Mouse (Mus musculus) right cerebral cortex, postnatal 36 days (tissue): ENCODE data around the gene Antxr2.

ENCODE experiments used
- DNase-seq, 2 experiments: peaks; one replicate each; pipeline ENCODE4 v3.0.0; 2022; ENCODE audit warnings: low spot score in 2 of 2, mixed read lengths in 1 of 2

The Antxr2 gene

DNA sequence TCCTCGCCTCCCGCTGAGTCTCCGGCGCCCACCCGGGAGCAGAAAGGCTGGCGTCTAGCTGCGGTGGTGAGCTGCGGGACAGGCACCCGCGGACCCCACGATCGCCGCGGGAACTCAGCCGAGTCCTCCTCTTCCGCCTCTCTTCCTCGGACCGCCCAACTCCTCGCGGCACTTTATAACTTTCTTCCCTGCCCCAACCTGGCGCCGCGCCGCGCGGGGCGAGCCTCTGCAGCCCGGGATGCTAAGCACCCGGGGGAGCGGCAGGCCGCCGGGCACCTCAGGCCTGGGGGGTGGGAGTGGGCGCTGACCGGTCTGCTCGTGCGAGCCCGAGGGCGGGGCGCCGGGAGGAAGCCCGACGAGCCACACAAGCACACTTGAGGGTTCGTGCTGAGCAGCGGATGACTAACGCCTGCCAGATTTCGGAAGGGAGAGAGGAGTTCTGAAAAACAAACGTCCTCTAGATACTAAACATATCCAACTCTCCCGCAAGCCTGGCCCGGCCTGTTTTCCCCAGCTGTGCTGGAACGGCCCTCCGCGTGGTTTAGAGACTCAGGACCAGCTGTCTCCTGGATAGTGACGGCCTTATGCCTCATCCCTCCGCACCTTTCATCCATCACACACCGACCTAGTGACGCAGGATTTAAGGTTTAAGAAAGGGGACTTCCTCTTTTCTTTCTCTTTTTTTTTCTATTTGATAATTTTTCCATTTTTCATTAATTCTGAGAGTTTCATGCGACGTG is at the start of gene Antxr2:
Antxr2 (minus strand) TSS at position 142 of the 740 bp plus-strand sequence.
- peak in 1 of 2 experiments; percentile 20 for DNase-seq

DNA sequence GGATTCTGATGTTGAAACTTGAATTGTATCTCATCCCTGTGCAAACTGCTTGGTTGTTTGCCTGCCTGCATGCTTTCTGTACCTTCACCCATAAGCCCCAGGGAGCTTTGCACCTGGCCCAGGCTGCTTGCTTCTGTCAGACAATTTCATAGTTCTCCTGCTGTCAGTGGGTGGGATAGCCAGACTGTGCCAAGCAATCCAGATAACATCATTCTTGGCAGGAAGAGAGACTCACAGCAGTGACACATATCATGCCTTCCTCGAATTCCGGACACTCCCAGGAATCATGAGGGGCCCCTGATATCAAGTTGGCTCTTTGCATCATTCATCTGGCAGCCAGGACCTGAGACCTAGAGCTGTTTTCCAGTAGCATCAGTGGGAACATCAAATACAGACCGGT is 45.8 kb upstream of the Antxr2 start:
- no peak for DNase-seq

GRCm38 (mm10) chr5:98069191-98069590 is 38.3 kb upstream of the Antxr2 start:
- DNase-seq, result no peak

- DNase-seq, result no peak
These were observed 24.4 kb upstream of the Antxr2 start for GRCm38 (mm10) chr5:98055275-98055674.

GRCm38 (mm10) chr5:98054834-98055233 is 24.0 kb upstream of the Antxr2 start:
- DNase-seq, result no peak

DNA sequence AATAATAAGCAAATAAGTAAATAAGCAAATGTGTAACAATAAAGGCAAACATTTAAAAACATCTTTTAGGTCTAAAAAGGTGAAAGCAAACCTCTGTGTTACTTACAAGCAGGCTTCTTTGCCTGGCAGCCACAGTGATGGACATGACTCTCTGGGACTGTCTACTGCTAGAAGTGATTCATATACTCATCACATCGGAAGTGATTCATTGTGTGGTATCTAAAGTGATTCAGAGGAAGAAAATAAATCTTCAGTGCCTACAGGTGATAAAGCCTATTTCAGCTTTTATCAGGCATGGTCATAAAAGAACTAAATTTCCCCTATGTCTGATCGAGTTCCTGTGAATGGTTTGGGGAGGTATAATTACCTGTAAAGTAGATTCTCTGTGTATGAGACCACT is 4.1 kb upstream of the Antxr2 start:
- DNase-seq, result no peak

DNA sequence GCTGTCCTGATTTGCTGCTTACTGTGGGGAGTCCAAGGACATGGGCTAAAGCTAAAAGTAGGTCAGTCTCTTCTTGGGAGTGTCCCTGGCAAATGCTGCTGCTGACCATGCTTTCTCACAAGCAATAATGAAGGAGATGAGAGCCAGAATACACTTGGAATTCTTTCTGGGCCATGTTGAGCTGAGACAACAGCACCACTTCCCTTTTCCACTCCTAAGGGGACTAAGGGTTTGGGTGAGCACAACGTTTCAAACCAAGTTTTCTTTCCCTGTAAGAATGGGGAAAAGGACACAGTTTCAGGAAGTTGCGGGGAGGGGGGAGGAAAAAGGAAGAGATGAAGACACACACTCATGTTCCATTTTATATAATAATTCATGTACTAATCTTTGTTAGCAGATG is 3.4 kb upstream of the Antxr2 start:
- DNase-seq, result no peak

GRCm38 (mm10) chr5:98032803-98033420 is 2.1 kb upstream of the Antxr2 start:
- DNase-seq, result no peak

- DNase-seq, result no peak
These were observed 547 bp downstream of the Antxr2 start for GRCm38 (mm10) chr5:98030091-98030901.

- DNase-seq, result no peak
These were observed 3.0 kb downstream of the Antxr2 start for GRCm38 (mm10) chr5:98027688-98028389.

DNA sequence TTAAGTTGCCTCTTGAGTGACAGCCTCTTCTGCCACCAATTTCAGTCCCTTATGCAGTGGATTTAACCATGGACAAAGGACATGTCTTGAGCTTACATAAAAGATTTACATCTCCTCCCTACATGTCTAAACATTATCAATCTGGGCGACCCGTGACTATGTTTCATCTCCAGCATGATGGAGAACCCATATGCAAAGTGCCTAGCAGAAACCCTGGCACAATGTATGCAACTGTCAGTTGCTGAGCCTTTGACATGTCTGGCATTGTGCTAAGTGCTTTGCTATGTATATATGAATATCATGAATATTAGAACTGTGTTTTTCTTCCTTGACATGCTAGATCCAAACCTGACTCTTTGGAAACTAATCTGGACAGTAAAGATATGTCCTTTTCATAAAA is 4.9 kb downstream of the Antxr2 start:
- no peak for DNase-seq

GRCm38 (mm10) chr5:98024545-98024944 is 6.3 kb downstream of the Antxr2 start:
- no peak for DNase-seq

GRCm38 (mm10) chr5:98021518-98021917 is 9.3 kb downstream of the Antxr2 start:
- DNase-seq, result no peak

DNA sequence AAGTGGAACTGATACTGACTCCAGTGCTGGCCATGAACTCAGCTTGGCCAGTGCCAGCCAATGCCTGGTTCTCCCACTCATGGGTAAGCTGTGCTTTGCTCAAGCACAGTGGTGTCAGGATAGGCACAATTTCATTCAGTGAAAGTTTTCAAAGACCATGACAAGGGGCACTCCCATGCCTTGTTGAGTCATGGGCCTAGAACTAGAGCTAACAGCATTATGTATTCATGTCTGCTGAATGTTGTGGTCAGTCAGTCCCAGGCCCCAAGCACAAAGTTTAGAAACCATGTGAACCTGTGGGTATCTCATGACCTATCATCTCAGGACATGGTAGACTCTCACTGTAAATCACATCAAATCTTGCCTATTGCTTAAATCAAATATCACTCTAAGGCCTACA is 10.2 kb downstream of the Antxr2 start:
- no peak for DNase-seq

- DNase-seq, result no peak
These were observed 11.4 kb downstream of the Antxr2 start for GRCm38 (mm10) chr5:98019396-98019795.

- no peak for DNase-seq
These were observed 12.7 kb downstream of the Antxr2 start for GRCm38 (mm10) chr5:98018162-98018561.

DNA sequence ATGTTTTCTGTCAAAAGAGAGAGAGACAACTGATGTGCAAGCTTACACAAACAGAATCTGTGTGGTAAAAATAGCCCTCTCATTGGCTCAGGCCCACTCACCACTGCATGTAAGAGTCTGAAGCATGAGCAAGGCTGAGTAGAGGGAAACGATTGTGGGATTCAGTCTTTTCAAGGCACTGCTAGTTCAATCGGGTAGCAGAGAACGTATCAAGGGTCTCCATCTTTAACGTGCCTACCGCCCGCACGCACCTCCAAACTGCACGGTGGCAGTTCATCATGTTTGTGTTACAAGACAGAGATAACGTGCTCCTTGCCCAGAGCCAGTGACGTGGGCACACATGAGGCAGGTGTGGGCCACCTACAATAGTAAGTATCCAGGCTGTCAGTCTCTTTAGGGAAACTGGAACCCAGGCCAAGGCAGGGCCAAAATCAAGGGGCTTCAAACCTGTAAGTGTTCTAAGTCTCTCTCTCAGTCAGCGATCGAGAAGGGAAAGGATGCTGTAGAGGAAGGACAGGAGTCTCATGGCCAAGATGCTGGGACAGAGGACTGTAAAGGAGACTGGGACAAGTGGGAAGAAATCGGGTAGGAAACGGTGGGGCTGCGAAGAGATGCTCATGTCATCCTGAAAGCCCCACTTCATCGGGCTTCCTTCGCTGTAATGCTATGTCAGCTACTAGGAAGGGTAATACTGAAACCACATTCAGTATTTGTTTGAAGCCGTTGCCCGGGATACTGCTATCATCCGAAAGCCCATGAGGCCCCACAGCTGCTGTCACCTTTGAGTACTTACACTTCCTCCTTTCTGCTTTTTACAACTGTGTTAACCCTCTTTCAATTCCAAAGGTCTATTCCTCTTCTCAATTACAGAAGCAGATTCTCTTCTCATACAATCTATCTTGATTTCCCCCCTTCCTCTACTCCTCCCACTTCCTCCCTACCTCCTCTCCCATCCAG is 14.3 kb downstream of the Antxr2 start:
- DNase-seq, result no peak

DNA sequence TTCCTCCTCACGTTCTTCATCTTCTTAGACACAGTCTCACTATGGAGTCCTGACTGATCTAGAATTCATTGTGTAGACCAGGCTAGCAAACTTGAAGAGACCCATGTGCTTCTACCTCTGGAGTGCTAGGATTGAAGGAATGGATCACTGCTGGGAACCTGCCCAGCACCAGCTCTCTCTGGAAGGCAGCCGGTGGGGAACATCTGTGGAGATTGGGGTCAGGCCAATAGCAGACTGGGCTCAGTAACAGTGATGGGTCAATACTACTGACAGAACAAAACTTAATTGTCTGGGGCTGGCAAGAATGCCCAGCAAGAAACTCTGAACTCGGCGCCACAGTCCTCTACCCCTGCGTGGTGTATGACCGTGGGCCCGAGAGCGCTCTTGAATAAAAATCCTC is 25.1 kb downstream of the Antxr2 start:
- DNase-seq, result no peak

DNA sequence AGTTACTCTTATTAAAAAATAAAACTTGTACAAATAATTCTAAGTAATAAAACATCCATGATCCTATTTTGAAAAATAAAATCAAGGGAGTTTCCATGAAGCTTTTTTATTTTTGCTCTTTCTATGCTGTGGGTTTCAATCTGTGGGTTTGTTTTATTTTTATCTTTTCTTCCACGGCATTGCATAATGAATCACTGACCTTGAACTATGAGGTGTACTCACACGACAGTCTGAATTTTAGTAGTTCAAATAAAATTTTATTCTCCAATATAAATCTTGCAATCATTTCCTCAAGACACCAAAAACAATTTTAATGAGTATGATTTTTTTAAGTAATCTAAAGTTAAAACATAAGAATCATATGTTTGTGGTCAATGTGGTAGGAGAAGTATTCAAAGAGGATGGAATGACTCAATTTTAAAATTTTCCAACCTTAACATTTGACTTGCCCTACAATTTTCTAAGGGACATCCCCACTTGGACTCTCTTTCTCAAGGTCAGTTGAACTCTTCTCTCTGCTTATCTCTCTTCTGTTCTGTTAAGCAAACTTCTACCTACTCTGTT is 31.5 kb downstream of the Antxr2 start:
- DNase-seq, result no peak

- DNase-seq, result no peak
These were observed 34.2 kb downstream of the Antxr2 start for GRCm38 (mm10) chr5:97996500-97997176.
